Mouse (Mus musculus): ENCODE results near the gene Gm21969. TPM values are rescaled to one million over a fixed set of nuclear protein-coding genes. Genes with fewer than 3 reads are reported as not detected.

Gene Gm21969
- total RNA-seq, 2 experiments from 2014 or later, result 0.08 TPM; not detected in 1

DNA sequence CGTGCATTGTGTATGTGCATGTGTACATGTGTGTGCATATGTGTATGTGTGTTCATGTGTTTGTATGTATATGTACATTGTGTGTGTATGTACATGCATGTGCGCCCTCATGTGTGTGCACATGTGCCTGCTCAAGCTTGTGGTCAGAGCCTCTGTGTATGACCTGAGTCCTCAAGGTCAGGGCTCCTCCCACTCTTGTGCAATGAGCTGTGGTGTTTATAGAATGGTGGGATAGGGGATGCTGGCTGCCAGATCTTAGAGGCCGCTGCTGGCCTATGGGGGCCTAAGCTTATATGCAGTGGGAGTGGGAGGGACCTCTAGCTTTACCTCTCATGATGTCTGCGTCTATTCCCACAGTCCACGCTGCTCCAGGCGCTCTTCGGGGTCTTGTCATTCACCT, 17.3 kb upstream of the Gm21969 start:
- no peak for DNase-seq

DNA sequence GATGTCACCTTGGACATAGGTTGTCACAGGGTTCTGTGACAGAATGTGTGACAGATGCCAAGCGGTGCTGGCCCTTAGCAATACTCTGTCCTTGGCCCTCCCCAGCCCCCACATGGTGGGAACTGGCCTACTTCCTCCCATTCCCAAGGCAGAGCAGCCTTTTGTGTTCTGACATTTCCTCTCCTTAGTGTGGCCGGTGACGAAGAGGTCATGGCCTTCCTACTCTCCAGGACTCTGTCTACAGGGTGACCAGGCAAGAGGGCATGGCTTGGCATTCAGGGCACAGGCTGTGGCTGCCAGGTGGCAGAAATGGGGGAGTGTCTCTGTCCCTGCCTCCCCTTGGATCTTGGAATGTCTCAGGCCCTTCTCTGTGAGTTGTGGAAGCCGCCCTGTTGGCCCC, 15.6 kb upstream of the Gm21969 start:
- DNase-seq, result no peak

DNA sequence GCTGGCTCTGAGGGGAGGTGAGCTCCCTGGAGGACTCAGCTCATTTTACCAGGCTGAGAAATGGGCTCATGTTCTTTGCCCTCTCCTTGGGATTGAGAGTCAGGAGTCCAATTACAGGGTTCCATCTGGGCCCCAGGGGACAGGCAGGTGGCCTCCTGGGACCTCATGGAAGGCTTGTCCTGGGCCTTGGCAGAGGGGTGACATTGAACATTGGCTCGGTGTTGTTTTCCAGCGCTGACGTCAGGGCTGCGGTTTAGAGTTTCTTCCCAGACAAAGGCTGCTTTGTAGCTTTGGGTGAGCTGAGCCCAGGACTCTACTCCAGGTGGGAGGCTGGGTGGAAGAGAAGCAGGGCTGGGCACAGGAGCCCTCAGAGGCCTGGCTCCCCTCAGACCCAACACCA, 15.2 kb upstream of the Gm21969 start:
- no peak for DNase-seq

DNA sequence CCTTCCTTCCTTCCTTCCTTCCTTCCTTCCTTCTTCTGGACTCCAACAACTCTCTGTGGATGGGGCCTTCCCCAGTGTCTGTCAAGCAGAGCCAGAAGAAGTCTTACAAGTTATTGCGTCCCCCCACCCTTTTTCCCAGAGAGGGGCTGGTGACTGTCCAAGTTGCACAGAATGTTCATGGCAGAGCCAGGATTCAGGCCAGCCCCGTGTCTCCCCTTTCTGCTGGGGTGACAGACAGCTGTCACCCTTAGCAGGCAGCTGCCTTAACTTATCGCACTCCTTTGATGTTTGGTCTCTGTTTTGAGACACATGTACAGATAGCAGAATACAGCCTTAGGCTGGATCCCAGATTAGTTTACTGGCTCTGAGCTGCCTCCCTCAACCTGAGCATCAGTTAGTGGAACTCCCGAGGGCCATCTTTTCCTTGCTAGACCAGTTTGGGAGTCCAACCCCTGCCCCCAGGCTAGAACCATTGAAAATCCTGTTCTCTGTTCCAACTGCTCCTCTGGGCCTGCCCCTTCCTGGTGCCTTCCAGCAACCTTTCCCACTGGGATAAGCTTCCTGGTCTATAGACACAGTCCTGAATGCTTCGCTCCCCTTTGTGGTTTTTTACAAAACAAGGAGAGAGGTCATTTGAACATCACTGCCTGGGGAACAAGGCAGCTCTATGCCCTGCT, 13.5 kb upstream of the Gm21969 start:
- no peak for DNase-seq

DNA sequence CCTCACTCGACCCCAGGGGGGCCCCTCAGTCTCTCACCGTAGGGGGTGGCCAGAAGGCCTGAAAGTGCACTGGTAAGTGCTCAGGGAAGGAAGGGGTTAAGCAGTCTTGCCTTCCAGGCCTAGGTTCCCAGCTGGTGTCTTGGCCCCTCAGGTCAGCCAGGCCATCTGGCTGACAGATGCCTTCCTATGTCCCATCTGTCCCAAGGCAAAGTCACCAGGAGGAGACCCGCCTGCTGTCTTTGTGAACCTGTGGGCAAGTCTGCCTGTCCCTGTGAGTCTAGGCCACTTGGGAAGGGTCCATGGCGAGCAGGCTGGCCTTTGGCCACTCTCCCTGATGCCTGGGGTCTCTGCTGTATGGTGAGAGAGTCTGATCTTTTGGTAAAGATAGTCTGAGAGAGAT, 12.5 kb upstream of the Gm21969 start:
- no peak for DNase-seq

DNA sequence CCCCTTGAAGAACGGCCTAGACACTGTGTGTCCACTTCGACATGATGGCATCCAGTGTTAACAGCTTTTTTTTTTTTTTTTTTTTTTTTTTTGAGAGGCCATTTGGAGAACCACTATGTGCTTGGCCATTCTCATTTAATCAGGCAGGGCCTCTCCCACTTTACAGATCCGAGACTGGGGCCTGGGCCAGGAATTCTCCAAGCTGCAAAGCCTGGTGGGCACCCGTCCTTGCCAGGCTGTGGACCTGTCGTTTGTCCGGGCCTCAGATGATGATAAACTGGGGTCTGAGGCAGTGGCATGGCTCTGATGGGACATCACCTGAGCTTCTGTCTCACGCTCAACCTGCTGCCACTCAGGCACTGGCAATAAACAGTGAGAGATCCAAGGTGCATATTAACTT, 10.1 kb upstream of the Gm21969 start:
- no peak for DNase-seq

DNA sequence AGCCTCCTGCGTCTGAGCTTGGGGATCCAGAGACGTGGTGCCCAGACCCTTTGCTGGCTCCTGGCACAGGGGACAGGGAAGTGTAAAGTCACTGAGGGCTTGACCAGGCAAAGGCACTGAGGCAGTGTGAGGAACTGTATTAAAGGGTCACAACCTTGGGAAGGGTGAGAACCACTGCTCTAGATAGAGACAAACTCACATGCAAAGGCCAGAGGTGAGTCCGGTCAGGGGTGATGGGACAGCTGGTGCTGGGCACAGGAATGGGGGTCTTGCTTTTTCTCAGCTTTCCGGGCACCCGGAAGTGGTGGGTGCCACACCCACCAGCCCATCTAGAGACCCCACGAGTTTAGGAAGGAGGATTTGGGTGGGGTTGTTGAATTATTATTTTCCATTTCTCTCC, 9.6 kb upstream of the Gm21969 start:
- DNase-seq, result no peak

DNA sequence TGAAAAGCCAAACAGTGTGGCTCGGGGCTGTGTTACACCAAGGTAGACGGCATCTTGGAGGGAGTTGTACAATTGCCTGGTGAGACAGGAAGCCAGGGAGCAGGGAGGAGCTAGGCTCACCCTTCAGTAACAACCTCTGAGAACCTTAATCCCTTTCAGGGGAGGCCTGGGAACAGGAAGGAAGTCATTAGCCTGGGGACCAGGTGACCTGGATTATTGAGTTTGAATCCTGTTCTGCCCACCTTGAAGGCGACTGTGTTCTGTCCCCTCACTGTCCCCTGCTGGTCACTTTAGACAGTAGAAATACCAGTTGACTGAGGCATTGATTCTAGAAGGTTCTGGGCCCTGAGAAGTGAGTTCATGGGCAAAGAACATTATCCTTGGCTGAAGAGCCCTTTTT, 8.9 kb upstream of the Gm21969 start:
- DNase-seq, result no peak

DNA sequence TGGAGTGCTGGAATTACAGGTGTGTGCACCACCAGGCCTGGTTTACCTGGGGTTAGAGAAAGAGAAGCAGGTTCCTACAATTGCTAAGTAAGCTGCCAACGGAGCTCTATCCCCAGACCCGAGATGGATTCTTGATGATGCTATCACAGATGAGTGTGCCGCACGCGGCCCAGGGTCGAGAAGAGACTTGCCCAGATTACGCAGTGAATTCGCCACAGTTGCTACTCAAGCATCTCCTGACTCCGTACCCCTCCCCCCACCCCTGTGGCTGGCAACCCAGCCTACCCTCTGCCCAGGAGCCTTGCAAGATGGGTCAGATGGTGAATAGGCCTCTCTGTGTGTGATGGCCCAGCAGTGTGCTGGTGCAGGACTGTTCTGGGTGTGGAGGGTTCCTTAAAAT, 6.3 kb upstream of the Gm21969 start:
- DNase-seq, result no peak

DNA sequence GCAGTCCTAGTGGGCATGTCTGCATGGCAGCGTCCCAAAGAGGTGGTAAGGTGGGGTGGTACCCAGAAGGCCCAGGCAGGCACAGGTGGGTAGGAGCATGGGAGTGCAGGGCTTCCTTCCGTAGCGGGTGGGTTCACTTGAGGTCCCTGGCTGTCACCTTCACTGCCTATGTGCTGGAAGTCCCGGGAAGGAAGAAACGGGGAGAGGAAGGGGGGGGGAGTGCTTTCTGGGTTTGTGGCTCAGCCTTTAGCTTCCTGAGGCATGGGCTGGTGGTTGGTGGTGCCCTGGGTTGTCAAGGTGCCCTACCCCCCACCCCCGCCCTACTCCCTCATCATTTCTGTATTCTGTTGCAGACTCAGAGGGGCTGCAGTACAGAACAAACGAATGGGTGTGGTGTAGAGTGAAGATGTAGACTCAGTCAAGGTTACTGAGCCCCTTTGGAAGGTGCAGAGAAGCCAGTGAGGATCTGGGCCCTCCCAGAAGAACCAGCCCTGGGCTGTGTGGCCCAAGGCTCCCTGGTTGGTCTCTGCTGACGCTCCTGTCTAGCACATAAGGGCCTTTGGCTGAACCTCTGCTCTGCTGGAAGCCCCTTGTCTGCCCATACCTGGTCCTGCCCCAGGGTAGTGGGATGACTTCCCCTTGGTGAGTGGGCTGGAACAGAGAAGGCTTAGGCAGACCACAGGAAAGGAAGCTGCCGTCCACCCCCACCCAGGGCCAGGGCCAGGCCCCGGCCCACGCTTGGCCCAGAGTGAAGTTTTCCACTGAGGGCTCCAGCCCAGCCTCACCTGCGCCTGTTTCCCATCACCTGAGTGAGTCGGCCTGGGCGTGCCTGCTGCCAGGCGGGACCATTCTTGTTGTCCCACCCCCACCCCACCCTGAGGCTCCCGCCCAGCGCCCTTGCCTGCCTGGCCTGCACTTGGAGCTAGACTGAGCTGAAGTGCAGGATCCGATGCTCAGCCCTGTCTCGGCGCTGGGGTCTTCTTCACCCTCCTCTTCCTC, 5.4 kb upstream of the Gm21969 start:
- DNase-seq, result no peak

DNA sequence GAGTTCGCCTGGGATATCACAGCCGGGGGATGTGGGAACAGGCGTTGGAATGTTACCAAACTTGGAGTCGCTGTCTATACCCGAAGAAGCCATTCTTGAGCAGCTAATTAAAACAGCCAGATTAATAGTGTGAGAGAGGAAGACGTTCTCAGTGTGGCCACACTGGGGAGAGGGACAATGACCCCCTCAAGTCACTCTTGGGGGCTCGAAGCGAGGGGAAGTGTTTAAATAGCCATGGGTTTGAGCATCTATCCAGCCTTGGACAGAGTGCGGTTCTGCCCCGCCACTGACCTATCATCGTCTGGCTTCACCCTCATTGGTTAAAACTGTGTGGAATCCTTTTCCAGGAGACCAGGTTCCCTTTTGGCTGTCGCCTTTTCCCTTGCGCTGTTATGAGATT, 4.6 kb upstream of the Gm21969 start:
- no peak for DNase-seq

DNA sequence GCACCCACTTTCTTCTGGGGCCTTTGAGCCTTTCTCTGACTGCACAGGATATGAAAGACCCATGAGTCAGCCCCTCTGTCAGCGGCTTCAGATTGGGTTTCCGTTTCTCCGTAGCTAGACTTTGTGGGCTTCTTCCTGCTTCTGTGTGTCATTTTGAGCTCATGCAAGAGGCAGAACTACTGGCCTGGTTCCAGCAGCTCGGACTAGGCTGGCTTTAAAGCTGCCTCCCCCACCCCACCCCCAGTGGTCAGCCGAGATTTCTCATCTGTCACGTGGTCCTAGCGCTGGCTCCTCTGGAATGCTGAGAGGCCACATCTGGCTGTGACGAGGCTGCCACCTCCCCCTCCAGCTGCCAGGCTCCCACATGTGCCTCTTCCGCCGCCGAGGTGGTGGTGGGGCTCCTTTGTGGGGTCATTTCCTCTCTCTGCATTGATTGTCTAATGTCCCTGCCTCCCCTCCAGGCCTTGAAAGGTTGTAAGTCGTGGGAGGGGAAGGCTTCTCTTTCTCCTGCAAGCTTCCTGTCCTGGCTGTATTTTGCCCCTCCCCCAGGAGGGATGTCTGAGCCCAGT, 4.0 kb upstream of the Gm21969 start:
- peak; percentile 81 for DNase-seq

DNA sequence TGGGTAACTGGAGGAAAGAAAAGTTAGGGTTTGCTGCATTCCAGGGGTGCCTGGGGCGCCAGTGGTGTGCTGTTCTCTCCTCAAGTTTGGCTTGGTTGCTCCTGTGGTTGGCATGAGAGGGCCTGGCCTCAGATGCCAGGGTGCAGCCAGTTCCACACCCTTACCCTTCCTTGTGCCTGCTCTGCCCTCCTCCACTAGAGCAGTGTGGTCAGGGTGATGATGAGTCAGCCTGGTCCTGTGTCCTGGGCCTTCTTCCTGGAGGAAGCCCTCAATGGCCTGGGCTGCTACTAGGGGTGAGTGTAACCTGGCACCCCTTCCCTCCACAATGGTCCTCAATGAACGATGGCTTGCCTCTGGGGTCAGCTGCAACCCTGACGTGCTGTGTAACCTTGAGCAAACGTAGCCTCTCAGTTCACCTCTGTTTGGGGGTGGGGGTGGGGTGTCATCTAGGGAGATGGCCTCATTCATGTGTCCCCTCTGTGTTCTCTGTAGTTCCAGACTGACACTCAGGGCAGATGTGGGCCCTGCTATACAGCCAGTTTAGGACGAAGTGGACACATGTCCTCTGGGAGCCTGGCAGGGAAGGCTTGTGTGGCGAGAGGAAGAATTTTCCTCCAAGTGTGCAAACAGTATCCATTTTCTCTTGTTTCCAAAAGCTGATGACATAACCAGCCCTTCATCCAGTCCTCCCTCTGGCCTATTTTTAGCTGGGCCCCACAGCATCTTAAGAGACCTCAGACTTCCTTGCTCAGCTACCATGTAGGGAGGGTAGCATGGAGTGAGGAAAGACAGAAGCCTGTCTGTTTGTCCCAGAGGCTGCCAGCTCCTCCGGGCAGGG, 1.2 kb upstream of the Gm21969 start:
- DNase-seq, result no peak

DNA sequence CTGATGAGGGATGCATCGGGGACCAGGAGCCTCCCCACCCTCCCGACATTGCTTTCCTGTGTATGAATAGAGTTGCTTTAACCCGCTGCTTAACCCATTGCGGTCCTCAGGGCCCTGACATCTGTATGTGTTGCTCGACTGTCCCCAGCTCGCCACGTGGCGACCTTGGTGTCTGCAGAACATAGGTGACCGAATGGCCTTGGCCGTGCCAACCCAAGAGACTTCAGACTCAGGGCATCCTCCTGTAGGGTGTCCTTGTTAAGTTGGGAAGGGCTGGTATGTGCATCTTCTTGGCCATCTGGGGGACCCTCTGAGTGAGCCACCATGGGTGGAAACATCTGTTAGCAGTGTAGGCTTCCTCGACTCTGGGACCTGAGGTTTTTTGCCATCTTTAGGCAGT, 2.2 kb downstream of the Gm21969 start:
- no peak for DNase-seq

DNA sequence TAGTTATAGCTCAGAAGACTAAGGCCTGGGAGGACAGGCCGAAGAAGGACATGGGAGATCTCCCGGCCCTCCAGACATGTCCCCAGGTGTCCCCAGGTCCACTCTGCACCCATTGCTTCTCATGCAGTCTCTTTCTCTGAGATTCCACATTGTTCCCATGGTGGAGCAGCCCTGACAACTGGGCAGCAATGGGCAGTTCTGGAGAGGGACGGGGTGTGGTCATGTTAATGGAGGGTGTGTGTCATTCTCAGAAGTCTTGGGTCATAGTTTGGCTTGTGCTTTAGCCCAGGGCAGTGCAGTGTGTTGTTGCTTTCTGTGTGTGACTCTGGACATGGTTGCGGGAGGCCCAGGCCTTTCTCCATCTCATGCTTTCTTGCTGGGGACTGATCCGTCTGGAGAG, 3.7 kb downstream of the Gm21969 start:
- DNase-seq, result no peak

DNA sequence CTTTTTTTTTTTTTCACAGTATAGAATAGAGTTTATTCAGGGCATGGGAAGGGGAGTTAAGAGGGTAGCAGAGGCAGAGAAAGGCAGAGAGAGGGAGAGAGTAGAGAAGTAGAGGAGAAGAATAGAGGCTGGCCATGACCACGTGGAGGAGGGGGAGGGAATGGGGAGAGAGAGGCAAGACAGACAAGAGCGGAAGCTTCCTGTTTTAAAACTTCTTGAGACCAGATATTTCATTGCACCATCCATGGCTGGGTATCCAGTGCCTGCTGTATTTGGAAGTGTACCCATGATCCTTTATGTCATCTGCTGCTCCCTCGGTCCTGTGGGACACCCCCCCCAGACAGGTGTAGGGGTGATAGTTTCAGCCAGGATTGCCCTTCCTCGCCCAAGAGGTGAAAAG, 6.0 kb downstream of the Gm21969 start:
- no peak for DNase-seq

DNA sequence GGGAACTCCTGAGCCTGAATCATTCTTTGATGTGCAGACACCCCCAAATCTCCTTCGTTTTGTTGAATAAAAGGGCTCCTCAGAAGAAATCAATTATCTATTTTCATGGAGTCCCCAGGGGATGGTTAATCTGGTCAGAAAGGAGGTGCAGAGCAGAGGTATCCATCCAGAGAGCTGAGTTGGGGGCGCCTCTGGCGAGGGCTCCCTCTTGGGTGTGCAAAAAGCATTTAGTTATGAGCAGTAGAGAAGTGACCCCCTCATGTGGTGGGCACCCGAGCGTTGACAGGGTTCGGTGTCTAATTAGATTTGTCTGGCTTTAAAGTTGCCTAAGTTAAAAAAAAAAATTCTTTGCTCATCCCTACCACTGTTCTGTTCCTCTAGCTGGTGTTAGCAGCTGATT, 8.0 kb downstream of the Gm21969 start:
- no peak for DNase-seq

DNA sequence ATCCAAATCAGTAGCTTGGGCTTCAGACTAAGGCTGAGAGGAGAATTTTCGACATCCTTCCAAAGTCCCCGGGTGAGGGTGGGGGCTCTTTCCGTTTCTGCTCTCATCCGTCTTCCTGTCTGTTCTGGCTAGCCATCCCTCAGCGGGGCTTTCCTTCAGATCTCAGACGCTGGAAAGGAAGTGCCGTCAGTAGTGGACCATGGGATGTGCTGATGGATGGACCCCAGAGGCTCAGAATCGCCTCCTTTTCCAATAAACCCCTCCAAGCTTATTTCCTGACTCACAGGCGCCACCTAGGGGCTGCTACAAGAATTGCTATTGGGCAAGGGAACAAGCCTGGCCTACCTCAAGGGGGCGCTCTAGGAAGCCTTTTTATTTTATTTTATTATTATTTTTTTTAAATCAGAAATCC, 8.6 kb downstream of the Gm21969 start:
- peak; percentile 77 for DNase-seq

DNA sequence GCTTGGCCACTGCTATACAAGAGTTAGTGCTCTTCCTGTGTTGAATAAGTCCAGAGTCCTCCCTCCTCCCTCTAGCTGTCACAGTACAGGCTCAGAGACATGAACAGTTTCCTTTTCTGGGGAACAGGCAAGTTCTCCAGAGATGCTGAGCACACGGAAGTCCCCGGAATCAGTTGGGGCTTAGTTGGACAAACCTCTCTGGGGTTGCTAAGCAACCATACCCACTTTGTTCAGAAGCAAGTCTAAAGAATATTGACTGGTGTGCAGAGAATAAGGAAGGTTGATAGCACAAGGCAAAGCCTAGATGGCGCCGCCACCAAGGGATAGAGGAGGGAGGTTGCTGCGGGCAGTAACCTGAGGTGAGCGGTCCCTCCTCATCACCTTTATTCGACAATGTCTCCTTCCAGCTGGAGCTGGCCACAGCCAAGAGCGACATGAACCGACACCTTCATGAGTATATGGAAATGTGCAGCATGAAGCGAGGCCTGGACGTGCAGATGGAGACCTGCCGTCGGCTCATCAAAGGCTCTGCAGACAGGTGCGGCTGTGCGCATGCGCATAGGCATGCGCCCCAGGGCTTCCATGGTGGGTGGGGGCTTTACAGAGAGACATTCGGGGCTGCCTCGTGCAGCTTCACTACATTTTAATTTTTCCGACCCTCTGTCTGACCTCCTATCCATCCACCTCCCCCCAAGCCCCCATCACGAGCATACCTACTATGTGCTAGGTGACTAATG, 11.7 kb downstream of the Gm21969 start:
- no peak for DNase-seq

DNA sequence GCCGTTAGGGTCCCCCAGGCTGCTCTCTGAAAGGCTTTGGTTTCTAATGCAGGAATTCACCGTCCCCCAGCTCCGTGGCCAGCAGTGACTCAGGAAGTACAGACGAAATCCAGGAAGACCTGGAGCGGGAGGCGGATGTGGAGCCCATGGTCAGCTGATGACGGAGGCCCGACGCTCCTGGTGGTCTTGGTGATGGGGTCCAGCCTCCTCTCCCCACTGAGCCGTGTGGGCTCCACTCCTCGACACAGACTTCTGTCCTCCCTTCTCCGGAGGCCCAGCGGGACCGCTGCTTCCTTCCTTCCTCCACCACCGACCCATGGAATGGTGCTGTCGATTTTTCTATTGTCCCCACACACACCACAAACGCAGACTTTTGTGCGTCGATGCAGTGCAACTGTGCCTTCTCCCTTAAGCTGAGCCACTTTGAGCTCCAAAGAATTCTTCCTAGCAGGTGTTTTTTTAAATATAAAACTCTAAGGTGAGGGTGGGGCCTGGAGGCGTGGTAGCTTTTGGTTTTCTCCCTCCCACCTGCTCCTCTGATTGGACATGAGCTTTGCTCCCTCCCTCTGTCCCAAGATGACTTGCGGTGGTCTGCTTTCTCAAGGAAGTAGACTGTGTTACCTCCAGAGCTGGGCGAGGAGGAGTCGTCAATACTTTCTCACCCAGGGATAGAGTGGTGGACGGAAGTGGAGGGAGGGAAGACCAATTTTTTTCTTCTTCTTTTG, 13.5 kb downstream of the Gm21969 start:
- DNase-seq, result no peak

DNA sequence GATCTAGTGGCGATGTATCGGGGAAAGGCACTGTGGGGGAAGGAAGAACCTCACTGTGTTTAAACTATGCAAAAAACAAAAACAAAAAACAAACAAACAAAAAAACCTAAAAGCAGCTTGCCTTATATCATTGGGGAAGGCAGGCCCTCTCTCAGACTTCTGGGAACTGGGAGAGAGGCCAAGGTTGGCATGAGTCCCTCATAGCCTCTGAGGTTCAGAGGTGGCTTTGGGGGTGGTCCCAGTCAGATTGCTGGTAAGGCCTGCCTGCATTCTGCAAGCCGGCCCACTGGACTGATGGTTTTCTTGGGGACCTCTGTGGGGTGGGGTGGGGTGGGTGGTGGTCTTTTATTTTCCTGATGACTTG, 14.0 kb downstream of the Gm21969 start:
- DNase-seq, result no peak
